ENCODE assay signal across 8 mouse cellular contexts in genomic region chr14:62173835-62174530, GRCm38 (mm10).
DNase-seq lines count a peak whose midpoint lies in the region; ATAC-seq and TF ChIP-seq lines count a peak whose summit lies in the region.

No protein-coding gene starts in this region.

- DNase-seq in retina, adult 2 months (ENCODE audit: low read depth, low spot score) = peak; percentile 25
- no peak for DNase-seq in retina, embryonic 14.5 days (ENCODE audit: low spot score)
- DNase-seq in forebrain, postnatal 0 days = peak; percentile 81
- peak; percentile 74 to 87 for DNase-seq in layer of hippocampus, adult 18-20 months (ENCODE audit: low spot score in 2 of 2)
- DNase-seq in kidney, postnatal 10 days = no peak
- DNase-seq in kidney, adult 11 months = no peak
- DNase-seq in urinary bladder, postnatal 10 days (ENCODE audit: low spot score) = no peak

- H3K27me3 ChIP-seq in forebrain, postnatal 0 days (ENCODE audit: insufficient read depth, low read length) = no peaks in the 10 kb centered on the region
- H3K27me3 ChIP-seq in midbrain, embryonic 15.5 days (replicated peaks) = no peaks in the 10 kb centered on the region

- 0 out of 2 replicates have a peak overlapping the region, but pooled peaks have one; percentile 4 for H3K4me3 ChIP-seq in forebrain, postnatal 0 days (ENCODE audit: low read depth, low read length)
- no peak overlapping the region for H3K4me3 ChIP-seq in midbrain, embryonic 15.5 days

- H3K4me2 ChIP-seq in forebrain, postnatal 0 days (ENCODE audit: low read depth) = peak overlapping the region; percentile 29
- H3K4me2 ChIP-seq in midbrain, embryonic 15.5 days = peak overlapping the region; percentile 9; the same call in 1 of the 2 replicates

- WGBS in forebrain, postnatal 0 days = 15% methylated on average over 16 of the region's 16 CpGs
- 31% methylated on average over 16 of the region's 16 CpGs for WGBS in midbrain, embryonic 15.5 days

- no peaks in the 10 kb centered on the region for H3K9me3 ChIP-seq in forebrain, postnatal 0 days (ENCODE audit: low read length)
- no peaks in the 10 kb centered on the region for H3K9me3 ChIP-seq in midbrain, embryonic 15.5 days

- H3K4me1 ChIP-seq in forebrain, postnatal 0 days (ENCODE audit: insufficient read depth) = peaks cover 6% of the 10 kb centered on the region; the same call in 1 of the 2 replicates
- H3K4me1 ChIP-seq in midbrain, embryonic 15.5 days = peaks cover 14% of the 10 kb centered on the region

- no peaks in the 10 kb centered on the region for H3K36me3 ChIP-seq in forebrain, postnatal 0 days (ENCODE audit: insufficient read depth)
- no peaks in the 10 kb centered on the region for H3K36me3 ChIP-seq in midbrain, embryonic 15.5 days (replicated peaks)

- H3K27ac ChIP-seq in forebrain, postnatal 0 days (ENCODE audit: low read depth, low read length) = no peak overlapping the region
- no peak overlapping the region for H3K27ac ChIP-seq in midbrain, embryonic 15.5 days

- TF ChIP-seq CTCF in forebrain, postnatal 0 days (IDR thresholded peaks at IDR 0.05; ENCODE audit: low read depth) = peak; percentile 47

- no peak overlapping the region for H3K9ac ChIP-seq in forebrain, postnatal 0 days
- no peak overlapping the region for H3K9ac ChIP-seq in midbrain, embryonic 15.5 days

- ATAC-seq in forebrain, postnatal 0 days = peak; percentile 65
- 0 out of 2 replicates have a peak, but pooled peaks have one; percentile 24 for ATAC-seq in midbrain, embryonic 15.5 days (replicated peaks)

Comparison
In these comparisons a context has a peak if more than half of its experiments do, and no peak if none do; other contexts are left out.
1. DNase-seq: peak in retina, adult 2 months (single experiment), forebrain, postnatal 0 days (single experiment) and layer of hippocampus, adult 18-20 months (2 of 2); none in retina, embryonic 14.5 days (single experiment), kidney, postnatal 10 days (single experiment), kidney, adult 11 months (single experiment) and urinary bladder, postnatal 10 days (single experiment).